8 mouse cellular contexts compared by ENCODE assay signal in genomic region chrX:7319089-7319721, GRCm38 (mm10). TPM values are rescaled to one million over a fixed set of nuclear protein-coding genes. Genes with fewer than 3 reads are reported as not detected.
DNase-seq lines count a peak whose midpoint lies in the region; ATAC-seq lines count a peak whose summit lies in the region.

Clcn5 (minus strand) TSS chrX:7319358.

- H3K36me3 ChIP-seq in hindbrain, embryonic 11.5 days (ENCODE audit: control insufficient read depth, insufficient read depth, low read length): no peaks in the 10 kb centered on the region

- DNase-seq in MN1 (ENCODE audit: low spot score): peak; percentile 96
- peak; percentile 97 for DNase-seq in cerebellum, adult 9-10 months
- peak; percentile 90 to 95 for DNase-seq in frontal cortex, adult 2 months (ENCODE audit: extremely low spot score in 1 of 2, low spot score in 1 of 2)
- DNase-seq in hindbrain, embryonic 11.5 days (ENCODE audit: low spot score): peak; percentile 92
- peak; percentile 92 to 95 for DNase-seq in layer of hippocampus, postnatal 10 days (ENCODE audit: low spot score in 2 of 2)
- DNase-seq in lung, postnatal 10 days: peak; percentile 97
- DNase-seq in ovary, postnatal 36 days (ENCODE audit: low spot score): peak; percentile 95
- DNase-seq in thymus, postnatal 25 days: peak; percentile 93

- peak within 1 kb of the TSS; percentile 52 for H3K4me3 ChIP-seq in hindbrain, embryonic 11.5 days (ENCODE audit: low read depth, low read length)

- peak within 1 kb of the TSS; percentile 65 for H3K9ac ChIP-seq in hindbrain, embryonic 11.5 days (ENCODE audit: low read depth, low read length)

- H3K4me1 ChIP-seq in hindbrain, embryonic 11.5 days (replicated peaks; ENCODE audit: control insufficient read depth, insufficient read depth, low read length): no peaks in the 10 kb centered on the region

- H3K4me2 ChIP-seq in hindbrain, embryonic 11.5 days (replicated peaks; ENCODE audit: low read depth, low read length): peak within 1 kb of the TSS; percentile 54

- H3K27ac ChIP-seq in hindbrain, embryonic 11.5 days (ENCODE audit: low read depth, low read length): peak within 1 kb of the TSS; percentile 67

- peak; percentile 98 for ATAC-seq in hindbrain, embryonic 11.5 days (ENCODE audit: low FRiP score)

- 15% methylated on average over 43 of the region's 43 CpGs for WGBS in hindbrain, embryonic 11.5 days

- no peaks in the 10 kb centered on the region for H3K27me3 ChIP-seq in hindbrain, embryonic 11.5 days (ENCODE audit: control insufficient read depth, insufficient read depth, low read length)

- H3K9me3 ChIP-seq in hindbrain, embryonic 11.5 days (ENCODE audit: control insufficient read depth, low read length): no peaks in the 10 kb centered on the region

RNA-seq across cellular contexts. Expression of gene Clcn5, which starts in this region (rescaled TPM):
- polyA plus RNA-seq in frontal cortex, adult 2 months (2012; rRNA removed): 3.9 and 4.1 TPM in 2 replicates
- 12.0 and 14.1 TPM in 2 replicates for polyA plus RNA-seq in hindbrain, embryonic 11.5 days (2014; fragmentation: Nextera tagmentation; extraction: Ambion mirVana)
- total RNA-seq in layer of hippocampus, postnatal 10 days (2021): 10 to 100 TPM; 18.4 to 20.5 TPM

Comparison
In these comparisons a context has a peak if more than half of its experiments do, and no peak if none do; other contexts are left out.
1. Peak in every context shown above with its lines: DNase-seq, ATAC-seq, H3K4me3 ChIP-seq and H3K27ac ChIP-seq.